Mouse (Mus musculus) midbrain, embryonic 10.5 days (tissue): Measurements from ENCODE around the gene Entr1. TPM values are rescaled to one million over a fixed set of nuclear protein-coding genes. Genes with fewer than 3 reads are reported as not detected.

Experiments used
- polyA plus RNA-seq: library from polyadenylated mRNA; unstranded; fragments of >200 nt; fragmentation: Nextera tagmentation; extraction: Ambion mirVana; gene quantifications from 2 replicates; pipeline ENCODE4 v1.2.1, GENCODE M21; 2016

The Entr1 gene
- polyA plus RNA-seq, 1 experiment from 2014 or later: 128 TPM

Other genes starting within 250 kb of the Entr1 start
- gene Lhx3, start 181.0 kb downstream of the Entr1 start, polyA plus RNA-seq: 0.35 and 0.49 TPM in 2 replicates
- 21.0 and 21.3 TPM in 2 replicates for gene Qsox2, start 151.8 kb downstream of the Entr1 start, polyA plus RNA-seq
- 0.02 and 0.07 TPM in 2 replicates for gene Ccdc187, start 94.8 kb downstream of the Entr1 start, polyA plus RNA-seq
- gene Gpsm1, start 73.8 kb downstream of the Entr1 start, polyA plus RNA-seq: 87.6 and 103 TPM in 2 replicates
- 35.1 and 39.2 TPM in 2 replicates for gene Dnlz, start 37.2 kb downstream of the Entr1 start, polyA plus RNA-seq
- gene Card9, start 28.4 kb downstream of the Entr1 start, polyA plus RNA-seq: 0.77 and 1.9 TPM in 2 replicates
- gene Snapc4, start 8.7 kb downstream of the Entr1 start, polyA plus RNA-seq: 32.5 and 34.4 TPM in 2 replicates
- gene Pmpca, start within 50 bp of the Entr1 start, polyA plus RNA-seq: 156 TPM in 2 replicates
- 23.4 and 31.3 TPM in 2 replicates for gene Inpp5e, start 19.9 kb upstream of the Entr1 start, polyA plus RNA-seq
- gene Sec16a, start 55.9 kb upstream of the Entr1 start, polyA plus RNA-seq: 21.4 and 28.7 TPM in 2 replicates
- gene Notch1, start 127.3 kb upstream of the Entr1 start, polyA plus RNA-seq: 30.1 and 38.3 TPM in 2 replicates
- 68.5 and 85.7 TPM in 2 replicates for gene Egfl7, start 190.7 kb upstream of the Entr1 start, polyA plus RNA-seq
- not detected in 2 replicates for gene Gm20532, start 197.3 kb upstream of the Entr1 start, polyA plus RNA-seq
- gene Agpat2, start 215.1 kb upstream of the Entr1 start, polyA plus RNA-seq: 9.0 and 10.6 TPM in 2 replicates
- gene Fam69b, start 239.1 kb upstream of the Entr1 start, polyA plus RNA-seq: 36.4 and 51.4 TPM in 2 replicates